Mouse (Mus musculus) cortical plate, adult 2 months (tissue): ENCODE data around the gene Ctsg.

Experiments
- CTCF ChIP-seq: fragments of 200-500 bp; IDR thresholded peaks from 2 replicates; pipeline ENCODE4 v1.5.1; 2011; ENCODE audit warnings: mild to moderate bottlenecking, control low read depth, low read length; ENCODE audit not compliant: insufficient read depth; ENCODE audit errors: extremely low read depth
- POLR2A ChIP-seq: fragments of 200-500 bp; IDR thresholded peaks from 2 replicates; pipeline ENCODE4 v1.6.1; 2011; ENCODE audit warnings: mild to moderate bottlenecking, low read length, control low read depth; ENCODE audit not compliant: insufficient read depth; ENCODE audit errors: extremely low read depth

GRCm38 (mm10) chr14:56082016-56082415 is 20.4 kb downstream of the Ctsg start:
- no peak for TF ChIP-seq POLR2A
- no peak for TF ChIP-seq CTCF
